Mouse (Mus musculus): ENCODE results near the gene Taok2.
A peak's percentile ranks its signal among the peaks of the same experiment; 100 is the strongest.
"Not testable (repeated sequence)": the region's sequence is repeated elsewhere in the genome, so short reads cannot be mapped to it uniquely, and the experiment has no call there.

Gene Taok2

GRCm38 (mm10) chr7:126884286-126885164 is at the start of gene Taok2:
Gene Taok2 (minus strand): TSS chr7:126884703.
- DNase-seq (ENCODE audit: low spot score) = peak; percentile 98

- no peak for DNase-seq (ENCODE audit: low spot score)
These were observed 48.1 kb upstream of the Taok2 start for GRCm38 (mm10) chr7:126932652-126933051.

DNA sequence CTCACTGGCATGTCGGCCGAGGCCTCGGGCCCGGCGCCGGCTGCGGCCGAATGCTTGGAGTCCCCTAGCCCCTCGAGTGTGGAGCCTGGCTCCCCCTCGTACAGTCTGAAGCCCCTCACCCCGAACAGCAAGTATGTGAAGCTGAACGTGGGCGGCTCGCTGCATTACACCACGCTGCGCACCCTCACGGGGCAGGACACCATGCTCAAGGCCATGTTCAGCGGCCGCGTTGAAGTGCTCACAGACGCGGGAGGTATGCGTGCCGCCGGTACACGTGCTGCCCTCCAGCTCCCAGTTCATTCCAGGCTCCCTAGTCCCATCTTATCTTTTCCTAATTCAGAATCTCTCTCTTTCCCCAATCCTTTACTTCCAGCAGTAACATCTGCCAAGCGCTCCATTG is 44.5 kb upstream of the Taok2 start:
- no peak for DNase-seq (ENCODE audit: low spot score)

GRCm38 (mm10) chr7:126928384-126929037 is 44.0 kb upstream of the Taok2 start, which contains the start of gene Kctd13:
Gene Kctd13 (plus strand): TSS chr7:126928879.
- DNase-seq (ENCODE audit: low spot score) = peak; percentile 97

GRCm38 (mm10) chr7:126926299-126926698 is 41.8 kb upstream of the Taok2 start:
- DNase-seq (ENCODE audit: low spot score) = peak; percentile 53

DNA sequence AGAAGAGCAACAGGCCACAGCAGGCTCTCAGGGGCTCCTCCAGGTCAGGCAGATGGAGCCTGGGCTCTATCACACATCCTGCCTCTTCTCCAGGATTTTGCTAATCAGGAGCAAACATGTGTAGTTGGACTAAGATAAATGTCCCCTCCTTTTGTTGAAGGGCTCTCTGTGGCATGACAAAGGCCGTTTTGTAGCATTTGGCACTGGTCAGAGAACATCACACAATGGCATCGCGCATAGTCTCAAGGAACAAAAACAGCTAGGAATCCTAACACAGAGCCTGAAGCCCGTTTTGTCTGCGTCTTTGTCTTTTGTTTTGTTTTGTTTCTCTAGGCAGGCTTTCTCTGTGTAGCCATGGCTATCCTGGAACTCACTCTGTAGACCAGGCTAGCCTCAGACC is 39.5 kb upstream of the Taok2 start:
- no peak for DNase-seq (ENCODE audit: low spot score)

DNA sequence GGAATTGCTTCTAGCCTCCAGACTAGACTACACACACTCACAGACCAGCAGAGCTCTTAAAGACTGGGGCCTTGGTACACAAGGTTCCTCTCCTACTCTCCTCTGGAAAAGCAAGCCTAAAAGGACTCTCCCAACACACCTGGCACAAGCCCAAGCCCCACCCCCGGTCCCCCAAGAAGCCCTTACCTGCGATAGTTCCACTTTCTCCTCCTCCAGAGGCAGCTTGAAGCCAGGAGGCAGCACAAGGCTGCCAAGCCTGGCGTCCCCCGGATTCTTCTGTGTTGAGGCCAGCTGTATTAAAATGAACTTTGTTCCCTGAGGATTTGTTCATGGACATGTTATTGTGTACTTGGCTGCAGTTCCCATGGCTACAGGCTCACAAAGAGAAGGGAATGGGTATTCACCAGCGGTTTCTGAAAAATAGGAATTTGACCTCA is 38.1 kb upstream of the Taok2 start, which contains the start of gene Tmem219:
TSS of gene Tmem219 (minus strand) at position 294 of the 437 bp plus-strand sequence.
- DNase-seq (ENCODE audit: low spot score) = peak; percentile 84

DNA sequence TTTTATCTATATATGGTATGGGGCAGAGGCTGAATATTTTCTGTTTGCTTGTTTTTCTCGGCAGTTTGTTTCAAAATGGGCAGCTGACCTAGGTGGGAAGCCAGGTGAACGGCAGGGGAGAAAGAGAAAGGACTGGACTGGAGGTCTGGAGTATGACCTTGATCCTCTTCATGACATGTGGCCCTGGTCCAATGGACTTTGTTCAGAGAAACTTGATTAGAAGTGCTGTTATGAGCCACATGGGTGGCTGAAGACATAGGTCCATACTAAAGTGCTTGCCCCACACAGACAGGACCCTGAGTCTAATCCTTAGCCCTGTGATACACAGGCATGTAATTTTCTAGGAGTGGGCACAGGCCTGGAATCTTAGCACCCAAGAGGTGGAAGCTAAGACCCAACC is 37.1 kb upstream of the Taok2 start:
- no peak for DNase-seq (ENCODE audit: low spot score)

GRCm38 (mm10) chr7:126919973-126920372 is 35.5 kb upstream of the Taok2 start:
- DNase-seq (ENCODE audit: low spot score) = no peak

GRCm38 (mm10) chr7:126918356-126918755 is 33.9 kb upstream of the Taok2 start:
- not testable (repeated sequence) for DNase-seq (ENCODE audit: low spot score)

GRCm38 (mm10) chr7:126914844-126915243 is 30.3 kb upstream of the Taok2 start:
- DNase-seq (ENCODE audit: low spot score) = no peak

DNA sequence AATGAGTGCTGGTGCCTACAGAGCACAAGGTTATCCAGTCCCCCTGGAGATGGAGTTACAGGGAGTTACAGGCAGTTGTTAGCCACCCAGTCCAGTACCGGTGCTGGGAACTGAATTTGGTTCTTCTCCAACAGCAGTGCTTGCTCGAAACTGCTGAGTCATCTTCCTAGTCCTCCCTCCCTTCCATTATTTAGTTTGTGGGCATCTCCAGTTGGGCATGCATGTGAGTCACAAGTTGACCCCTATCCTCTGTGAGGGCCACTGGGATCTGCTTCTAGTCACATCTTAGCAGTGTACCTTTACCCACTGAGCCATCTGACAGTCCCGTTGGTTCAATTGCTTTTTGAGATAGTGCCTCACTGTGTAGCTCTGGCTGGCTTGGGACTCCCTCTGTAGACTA is 21.1 kb upstream of the Taok2 start:
- no peak for DNase-seq (ENCODE audit: low spot score)

DNA sequence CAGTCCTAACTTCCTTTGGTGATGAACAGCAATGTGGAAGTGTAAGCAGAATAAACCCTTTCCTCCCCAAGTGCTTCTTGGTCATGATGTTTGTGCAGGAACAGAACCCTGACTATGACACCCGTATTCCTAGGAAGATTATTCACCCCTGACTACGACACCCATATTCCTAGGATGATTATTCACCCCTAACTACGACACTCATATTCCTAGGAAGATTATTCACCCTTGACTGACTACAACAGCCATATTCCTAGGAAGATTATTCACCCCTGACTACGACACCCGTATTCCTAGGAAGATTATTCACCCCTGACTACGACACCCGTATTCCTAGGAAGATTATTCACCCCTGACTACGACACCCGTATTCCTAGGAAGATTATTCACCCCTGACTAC is 15.3 kb upstream of the Taok2 start:
- not testable (repeated sequence) for DNase-seq (ENCODE audit: low spot score)

DNA sequence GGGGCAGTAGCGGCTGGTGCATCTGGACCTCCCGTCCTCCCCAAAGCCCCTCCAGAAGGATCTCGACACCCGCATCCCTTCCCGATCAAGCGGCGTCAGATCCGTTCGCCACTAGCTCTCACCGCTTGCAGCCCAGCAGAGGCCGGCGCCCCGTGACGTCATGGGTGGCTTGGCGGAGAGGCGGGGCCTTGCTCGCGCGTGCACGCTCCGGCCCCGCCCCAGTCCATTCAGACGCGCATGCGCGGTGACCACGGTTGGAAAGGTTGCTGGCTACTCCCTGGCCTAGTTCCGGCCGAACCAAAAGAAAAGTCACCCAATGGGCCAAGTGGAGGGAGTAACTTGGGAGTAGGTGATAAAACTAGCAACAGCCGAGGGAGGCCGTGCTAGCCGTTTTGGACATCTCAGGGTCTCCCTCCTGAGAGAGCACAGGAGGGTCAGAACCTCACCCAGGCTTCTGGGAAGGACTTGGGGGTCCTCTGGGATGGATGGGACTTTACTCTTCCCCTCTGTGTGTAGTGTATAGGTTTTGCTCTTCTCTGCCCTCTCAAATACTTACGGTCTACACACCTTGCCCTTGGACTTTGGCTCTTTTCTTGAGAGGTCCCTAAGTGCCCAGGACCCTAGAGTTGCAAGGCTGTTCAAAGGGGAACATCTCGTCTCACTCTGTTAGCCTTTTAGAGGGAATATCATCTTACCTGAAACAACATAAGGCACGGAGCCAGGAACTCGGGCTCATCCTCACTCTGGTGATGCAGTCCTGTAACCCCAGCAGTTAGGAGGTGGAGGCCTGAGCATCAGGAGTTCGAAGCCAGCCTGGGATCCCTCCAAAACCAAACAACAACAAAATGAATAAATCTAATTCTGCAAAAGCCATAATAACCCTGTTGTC is 13.8 kb upstream of the Taok2 start:
- peak; percentile 94 for DNase-seq (ENCODE audit: low spot score)

DNA sequence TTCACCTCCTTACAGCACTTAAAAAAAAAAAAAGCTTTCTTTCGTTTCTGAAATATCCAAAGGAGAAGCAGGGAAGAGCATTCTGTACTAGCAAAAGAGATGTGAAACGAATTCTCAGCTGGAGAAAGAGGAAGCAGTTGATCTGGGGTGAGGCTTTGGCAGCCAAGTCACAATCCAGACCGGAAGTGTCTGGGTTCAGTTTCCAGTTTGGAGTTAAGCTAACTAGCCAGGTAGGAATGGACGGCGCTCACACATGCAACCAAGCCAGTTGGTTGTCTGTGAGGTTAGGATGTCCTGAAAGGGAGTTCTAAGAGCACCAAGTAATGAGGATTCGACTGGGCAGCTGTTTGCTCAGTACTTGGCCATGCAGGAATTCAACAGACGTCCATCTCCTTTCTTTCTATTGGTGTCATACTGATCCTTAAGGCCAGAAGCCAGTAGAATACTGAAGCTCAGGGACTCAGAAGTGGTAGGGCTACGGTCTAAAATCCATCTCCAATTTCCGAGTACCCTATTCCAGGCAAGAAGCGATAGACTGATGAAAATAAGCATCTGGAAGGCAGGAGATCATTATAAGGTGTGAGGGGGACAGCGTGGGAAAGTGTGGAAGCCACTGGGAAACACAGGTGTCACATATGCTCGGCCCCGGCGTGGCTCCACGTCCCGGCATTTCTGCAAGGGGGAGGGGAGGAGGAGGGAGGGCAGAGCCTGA is 13.0 kb upstream of the Taok2 start:
- no peak for DNase-seq (ENCODE audit: low spot score)

- DNase-seq (ENCODE audit: low spot score) = no peak
These were observed 12.4 kb upstream of the Taok2 start for GRCm38 (mm10) chr7:126896912-126897311.

GRCm38 (mm10) chr7:126888852-126889251 is 4.3 kb upstream of the Taok2 start:
- DNase-seq (ENCODE audit: low spot score) = no peak

- DNase-seq (ENCODE audit: low spot score) = no peak
These were observed 2.8 kb upstream of the Taok2 start for GRCm38 (mm10) chr7:126887281-126887680.

GRCm38 (mm10) chr7:126883731-126884181 is 747 bp downstream of the Taok2 start:
- DNase-seq (ENCODE audit: low spot score) = peak; percentile 22

GRCm38 (mm10) chr7:126881040-126881439 is 3.5 kb downstream of the Taok2 start:
- DNase-seq (ENCODE audit: low spot score) = no peak

DNA sequence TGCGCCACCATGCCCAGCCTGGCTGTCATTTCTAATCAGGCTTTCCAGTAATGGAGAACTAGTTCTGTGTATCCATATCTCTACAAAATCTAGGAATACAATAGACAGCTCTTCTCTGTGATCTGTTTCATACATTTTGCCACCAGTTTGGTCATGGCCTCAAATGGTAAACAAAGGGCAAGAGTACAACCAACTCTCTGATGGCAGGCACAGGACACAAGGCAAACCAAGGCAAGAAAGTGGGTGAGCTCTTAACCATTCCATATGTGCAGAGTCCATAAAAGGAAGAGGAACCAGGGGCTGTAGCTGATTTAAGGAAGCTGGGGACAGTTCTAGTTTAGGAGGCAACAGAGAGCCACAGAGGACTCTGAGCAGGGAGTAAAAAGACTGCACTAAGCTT is 7.3 kb downstream of the Taok2 start:
- DNase-seq (ENCODE audit: low spot score) = no peak

Data from MN1 (cell line).